Mouse (Mus musculus) heart, postnatal 0 days (tissue): ENCODE results near the gene Asb5. TPM values are rescaled to one million over a fixed set of nuclear protein-coding genes. Genes with fewer than 3 reads are reported as not detected.
A peak's percentile ranks its signal among the peaks of the same experiment; 100 is the strongest.
"Not testable (repeated sequence)": the region's sequence is repeated elsewhere in the genome, so short reads cannot be mapped to it uniquely, and the experiment has no call there.

ENCODE experiments used
- ATAC-seq: fragments of 200-750 bp; cut with Nextera tagmentation; 2 replicates; pipeline ENCODE4 v1.8.0; 2017; ENCODE audit warnings: low read depth, moderate number of reproducible peaks, moderate library complexity; ENCODE audit not compliant: insufficient read depth
- DNase-seq: peaks from one replicate; pipeline ENCODE4 v3.0.0-alpha.2; 2016; ENCODE audit warnings: low spot score
- H3K27ac ChIP-seq: fragments of 300-500 bp; sonication (generic); 2 replicates; pipeline ENCODE4 v1.5.1; 2014; ENCODE audit warnings: low read depth, mild to moderate bottlenecking
- H3K27me3 ChIP-seq: fragments of 300-500 bp; sonication (generic); 2 replicates; pipeline ENCODE4 v1.6.1; 2014; ENCODE audit warnings: low read length, mixed read lengths; ENCODE audit not compliant: control insufficient read depth, insufficient read depth
- H3K36me3 ChIP-seq: fragments of 300-500 bp; sonication (generic); replicated peaks from 2 replicates; pipeline ENCODE4 v1.6.1; 2014; ENCODE audit warnings: low read length, mixed read lengths; ENCODE audit not compliant: control insufficient read depth, insufficient read depth
- H3K4me1 ChIP-seq: fragments of 300-500 bp; sonication (generic); 2 replicates; pipeline ENCODE4 v1.6.1; 2014; ENCODE audit warnings: antibody characterized with exemption; ENCODE audit not compliant: control insufficient read depth, insufficient read depth
- H3K4me2 ChIP-seq: fragments of 300-500 bp; sonication (generic); 2 replicates; pipeline ENCODE4 v1.6.1; 2014; ENCODE audit warnings: low read depth, mild to moderate bottlenecking, low read length, moderate library complexity
- H3K4me3 ChIP-seq: fragments of 300-500 bp; sonication (generic); 2 replicates; pipeline ENCODE4 v1.5.1; 2014; ENCODE audit warnings: low read depth, low read length
- H3K9ac ChIP-seq: fragments of 300-500 bp; sonication (generic); replicated peaks from 2 replicates; pipeline ENCODE4 v1.6.1; 2014; ENCODE audit warnings: low read depth, low read length, mixed read lengths
- H3K9me3 ChIP-seq: fragments of 300-500 bp; sonication (generic); replicated peaks from 2 replicates; pipeline ENCODE4 v1.6.1; 2016; ENCODE audit warnings: low read length; ENCODE audit not compliant: control insufficient read depth
- CTCF ChIP-seq: IDR thresholded peaks from 2 replicates; pipeline ENCODE4 v1.5.1; 2016; ENCODE audit warnings: antibody characterized with exemption, control low read depth, low read depth
- EP300 ChIP-seq: IDR thresholded peaks from 2 replicates; pipeline ENCODE4 v1.6.1; 2016; ENCODE audit warnings: antibody characterized with exemption, low read depth
- WGBS: fragments of 180-500 bp; shearing (Covaris S2); extraction: QIAGEN DNeasy Blood & Tissue Kit; methylation state at CpG from one replicate; pipeline ENCODE4 v1.1.7; 2014; 5-methylcytosine and 5-hydroxymethylcytosine counted together
- polyA plus RNA-seq: library from polyadenylated mRNA; unstranded; fragments of >200 nt; fragmentation: Nextera tagmentation; extraction: Ambion mirVana; gene quantifications from 2 replicates; pipeline ENCODE4 v1.2.1, GENCODE M21; 2015
- total RNA-seq: library from RNA; depleted of rRNA; stranded (reverse); fragments of >200 nt; gene quantifications from 2 replicates; pipeline ENCODE4 v1.2.3, GENCODE M21; 2014; ENCODE audit warnings: low replicate concordance

Asb5 gene
- total and polyA plus RNA-seq, 2 experiments from 2014 or later = 2.2 to 6.6 TPM

DNA sequence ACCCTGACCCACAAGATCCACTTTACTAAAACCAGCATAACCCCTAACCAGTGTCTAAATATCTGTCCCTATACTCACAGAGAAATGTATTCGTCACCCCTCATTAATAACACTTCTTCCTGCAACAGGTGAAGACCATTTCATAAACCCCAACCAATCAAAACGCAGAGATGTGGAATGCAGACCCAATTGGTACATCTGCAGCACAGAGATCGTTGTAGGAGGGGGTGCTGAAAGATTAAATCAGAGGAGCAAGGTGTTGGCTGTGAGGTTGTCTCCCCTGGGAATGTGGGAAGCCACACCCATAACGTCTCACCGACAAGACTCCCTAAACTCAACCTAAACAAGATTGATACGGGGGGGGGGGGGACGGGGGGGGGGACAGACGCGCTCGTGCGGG, 20.6 kb upstream of the Asb5 start:
- no peak overlapping the region; the same call in 1 of the 2 replicates for H3K4me3 ChIP-seq
- ATAC-seq = no peak

DNA sequence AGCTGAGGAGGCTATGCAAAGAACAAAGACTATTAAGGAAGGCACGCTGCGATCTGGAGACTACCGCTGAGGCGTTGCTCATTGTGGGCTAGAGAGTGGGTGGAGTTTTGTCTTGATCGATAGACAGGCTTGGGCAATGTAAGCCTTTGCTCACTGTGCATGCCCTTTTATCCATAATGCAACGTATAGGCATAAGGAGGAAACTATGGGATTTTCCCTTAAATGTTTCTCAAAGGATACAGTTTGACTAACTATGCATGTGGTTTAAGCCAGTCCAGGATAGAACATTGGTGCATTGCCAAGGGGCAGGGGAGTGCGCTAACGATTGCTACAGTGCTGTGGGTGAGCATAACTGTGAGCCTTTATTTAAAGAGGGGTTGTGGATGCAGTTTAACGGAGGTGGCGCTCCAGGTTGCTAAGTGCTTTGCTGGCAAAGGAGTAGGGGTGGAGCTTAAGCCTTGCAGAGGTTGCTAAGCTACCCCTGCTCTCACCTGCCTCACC, 20.1 kb upstream of the Asb5 start:
- H3K9ac ChIP-seq = no peak overlapping the region

More for the DNA sequence above, 20.6 kb upstream of the Asb5 start:
- 9% methylated on average over 7 of the region's 11 CpGs for WGBS
- Histone ChIP-seq H3K4me1 (peaks cover 4% of the 10 kb centered on the region; the same call in 1 of the 2 replicates), H3K27me3 (no peaks in the 10 kb centered on the region), H3K27ac (no peak overlapping the region), H3K36me3 (no peaks in the 10 kb centered on the region), H3K4me2 (peak overlapping the region; percentile 62), H3K9ac (no peak overlapping the region), H3K9me3 (no peaks in the 10 kb centered on the region)
- no peak for DNase-seq
- no peak for TF ChIP-seq CTCF
- TF ChIP-seq EP300 = no peak

DNA sequence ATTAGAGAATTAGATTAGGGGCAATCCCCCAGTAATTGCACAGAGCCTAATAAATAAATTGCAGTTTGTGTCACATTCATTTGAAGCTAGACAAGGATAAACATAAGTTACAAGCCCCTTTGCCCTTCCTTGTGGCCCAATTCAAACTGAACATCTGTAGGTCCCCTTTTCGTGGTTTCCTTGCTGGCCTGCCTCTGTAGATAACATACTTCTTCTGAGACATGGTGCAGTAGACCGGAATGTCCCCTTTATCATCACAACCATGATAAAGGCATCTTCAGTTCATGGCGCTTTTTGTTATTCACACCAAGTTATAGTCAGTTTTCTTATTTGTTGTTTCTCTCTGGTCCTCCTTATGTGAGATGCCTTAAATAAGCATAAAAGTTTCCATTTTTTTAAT, 17.6 kb upstream of the Asb5 start:
- no peak overlapping the region for H3K27ac ChIP-seq
- no peak overlapping the region for H3K4me2 ChIP-seq
- no peak overlapping the region for H3K9ac ChIP-seq
- DNase-seq = no peak
- H3K9me3 ChIP-seq = no peaks in the 10 kb centered on the region
- 0 out of 2 replicates have a peak, but pooled peaks cover 3% of the 10 kb centered on the region for H3K36me3 ChIP-seq
- no peak for ATAC-seq
- no peak overlapping the region for H3K4me3 ChIP-seq
- peaks cover 4% of the 10 kb centered on the region; the same call in 1 of the 2 replicates for H3K4me1 ChIP-seq
- WGBS = 60% methylated on average over 3 of the region's 3 CpGs
- H3K27me3 ChIP-seq = no peaks in the 10 kb centered on the region
- TF ChIP-seq CTCF (no peak), EP300 (no peak)

More for the DNA sequence above, 20.1 kb upstream of the Asb5 start:
- Histone ChIP-seq H3K27ac (no peak overlapping the region), H3K4me2 (peak overlapping the region; percentile 62), H3K36me3 (no peaks in the 10 kb centered on the region), H3K4me1 (peaks cover 4% of the 10 kb centered on the region; the same call in 1 of the 2 replicates), H3K27me3 (no peaks in the 10 kb centered on the region), H3K9me3 (no peaks in the 10 kb centered on the region), H3K4me3 (peak overlapping the region; percentile 30)
- DNase-seq = no peak
- WGBS = 4% methylated on average over 10 of the region's 10 CpGs
- 0 out of 2 replicates have a peak, but pooled peaks have one; percentile 6 for TF ChIP-seq CTCF
- no peak for TF ChIP-seq EP300
- ATAC-seq = peak; percentile 57; the same call in 1 of the 2 replicates

DNA sequence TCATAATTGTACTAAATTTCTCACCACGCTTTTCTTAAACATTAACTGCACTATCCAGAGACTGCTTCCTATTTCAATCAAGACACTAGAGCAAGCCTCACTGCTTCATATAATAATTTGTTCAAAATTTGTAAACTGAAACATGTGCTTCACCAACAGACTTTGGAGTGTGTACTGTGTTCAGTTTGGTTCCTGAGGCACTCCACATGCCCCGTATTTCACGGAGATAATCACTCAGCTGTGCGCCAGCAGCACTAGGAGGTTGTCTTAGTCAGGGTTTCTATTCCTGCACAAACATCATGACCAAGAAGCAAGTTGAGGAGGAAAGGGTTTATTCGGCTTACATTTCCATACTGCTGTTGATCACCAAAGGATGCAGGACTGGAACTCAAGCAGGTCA, 17.2 kb upstream of the Asb5 start:
- not testable (repeated sequence) for H3K9me3 ChIP-seq, DNase-seq, H3K4me3 ChIP-seq, ATAC-seq, H3K4me2 ChIP-seq, H3K36me3 ChIP-seq, H3K9ac ChIP-seq, H3K27ac ChIP-seq, H3K27me3 ChIP-seq, H3K4me1 ChIP-seq
- WGBS = 70% methylated on average over 5 of the region's 5 CpGs

DNA sequence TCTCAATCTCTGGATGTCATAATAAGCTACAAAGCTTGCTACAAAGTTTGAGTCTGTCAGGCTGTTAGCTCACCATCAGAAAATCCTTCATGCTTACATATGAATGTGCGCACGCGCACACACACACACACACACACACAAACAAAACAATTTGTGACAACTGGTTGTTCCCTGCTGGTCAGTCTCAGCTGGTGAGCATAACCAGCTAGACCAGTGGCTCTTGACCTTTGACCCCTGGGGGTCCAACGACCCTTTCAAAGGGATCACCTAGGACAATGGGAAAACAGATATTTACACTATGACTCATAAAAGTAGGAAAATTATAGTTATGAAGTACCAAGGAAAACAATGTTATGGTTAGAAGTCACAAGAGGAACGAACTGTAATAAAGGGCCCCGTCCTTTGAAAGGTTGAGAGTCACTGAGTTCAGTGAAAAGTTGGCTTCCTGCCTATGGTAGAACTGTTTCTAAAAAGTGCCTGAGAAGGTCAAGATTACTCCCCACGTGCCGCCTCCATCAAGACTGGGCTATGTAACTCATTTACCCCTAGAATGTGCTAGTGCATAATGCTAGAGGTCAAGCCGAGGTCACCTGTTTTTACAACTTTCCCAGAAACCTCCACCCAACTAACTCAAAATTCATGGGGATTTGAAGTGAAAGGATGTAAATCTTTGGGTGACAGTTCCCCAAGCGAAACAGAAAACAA, 10.5 kb upstream of the Asb5 start:
- H3K4me1 ChIP-seq = no peaks in the 10 kb centered on the region
- 74% methylated on average over 10 of the region's 10 CpGs for WGBS
- DNase-seq (no peak), ATAC-seq (no peak)
- peaks cover 26% of the 10 kb centered on the region for H3K36me3 ChIP-seq
- no peak for TF ChIP-seq CTCF
- no peak overlapping the region for H3K9ac ChIP-seq
- H3K27ac ChIP-seq = no peak overlapping the region
- H3K9me3 ChIP-seq = no peaks in the 10 kb centered on the region
- H3K27me3 ChIP-seq = no peaks in the 10 kb centered on the region
- H3K4me3 ChIP-seq = no peak overlapping the region
- H3K4me2 ChIP-seq = no peak overlapping the region

DNA sequence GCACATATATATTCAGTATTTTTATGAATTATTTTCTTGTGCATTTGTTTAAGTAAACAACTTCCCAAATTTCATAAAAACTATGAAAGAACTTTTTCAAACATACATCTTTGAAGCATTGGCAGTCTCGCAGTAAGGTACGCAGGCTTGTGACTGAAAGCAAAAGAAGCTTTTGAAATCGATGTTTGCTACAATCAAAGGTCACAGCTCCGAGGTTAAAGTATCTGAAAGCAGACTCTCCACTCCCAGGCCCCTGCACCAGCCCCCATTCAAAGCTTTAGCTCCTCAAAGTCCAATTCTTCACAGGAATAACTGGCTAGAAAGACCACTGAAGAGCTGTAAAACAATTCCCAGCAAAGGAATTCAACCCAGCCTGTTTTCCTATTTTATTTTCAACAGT, 8.9 kb upstream of the Asb5 start:
- no peak for TF ChIP-seq CTCF
- no peak for TF ChIP-seq EP300
- 69% methylated on average over 4 of the region's 4 CpGs for WGBS
- no peak overlapping the region for H3K9ac ChIP-seq

More for the DNA sequence above, 8.9 kb upstream of the Asb5 start:
- Histone ChIP-seq H3K27me3 (no peaks in the 10 kb centered on the region), H3K4me3 (no peak overlapping the region), H3K27ac (no peak overlapping the region), H3K9me3 (no peaks in the 10 kb centered on the region), H3K36me3 (peaks cover 29% of the 10 kb centered on the region), H3K4me2 (no peak overlapping the region), H3K4me1 (no peaks in the 10 kb centered on the region)
- ATAC-seq (no peak), DNase-seq (no peak)
